Mouse (Mus musculus): ENCODE measurements around the gene BC049352. TPM values are rescaled to one million over a fixed set of nuclear protein-coding genes. Genes with fewer than 3 reads are reported as not detected.

BC049352 gene
- polyA plus RNA-seq, 1 experiment from 2014 or later, result not detected

GRCm38 (mm10) chr9:45195468-45195867 is 13.7 kb downstream of the BC049352 start:
- WGBS, result 80% methylated on average over 4 of the region's 4 CpGs
- H3K27me3 ChIP-seq, result no peaks in the 10 kb centered on the region
- H3K9me3 ChIP-seq, result no peaks in the 10 kb centered on the region
- peaks cover 10% of the 10 kb centered on the region; the same call in 1 of the 2 replicates for H3K4me1 ChIP-seq (replicated peaks)
- no peak overlapping the region for H3K4me2 ChIP-seq
- H3K36me3 ChIP-seq, result no peaks in the 10 kb centered on the region
- ATAC-seq (ENCODE audit: insufficient number of reproducible peaks, insufficient read depth, low FRiP score, low TSS enrichment, low read depth), result no peak
- no peak overlapping the region for H3K27ac ChIP-seq
- no peak overlapping the region for H3K9ac ChIP-seq (replicated peaks)
- H3K4me3 ChIP-seq (replicated peaks), result no peak overlapping the region

- no peak for ATAC-seq (ENCODE audit: insufficient number of reproducible peaks, insufficient read depth, low FRiP score, low TSS enrichment, low read depth)
- Histone ChIP-seq H3K9me3 (no peaks in the 10 kb centered on the region), H3K9ac (replicated peaks) (no peak overlapping the region), H3K27ac (no peak overlapping the region), H3K36me3 (no peaks in the 10 kb centered on the region), H3K4me2 (no peak overlapping the region), H3K4me3 (replicated peaks) (no peak overlapping the region), H3K27me3 (no peaks in the 10 kb centered on the region), H3K4me1 (replicated peaks) (peaks cover 10% of the 10 kb centered on the region; the same call in 1 of the 2 replicates)
- WGBS, result 65% methylated on average over 8 of the region's 8 CpGs
Observed at GRCm38 (mm10) chr9:45196125-45196830, 14.5 kb downstream of the BC049352 start.

- Histone ChIP-seq H3K27ac (no peak overlapping the region), H3K4me1 (replicated peaks) (peaks cover 10% of the 10 kb centered on the region; the same call in 1 of the 2 replicates), H3K4me2 (no peak overlapping the region), H3K9me3 (no peaks in the 10 kb centered on the region), H3K4me3 (replicated peaks) (no peak overlapping the region), H3K36me3 (no peaks in the 10 kb centered on the region), H3K27me3 (no peaks in the 10 kb centered on the region), H3K9ac (replicated peaks) (no peak overlapping the region)
- ATAC-seq (ENCODE audit: insufficient number of reproducible peaks, insufficient read depth, low FRiP score, low TSS enrichment, low read depth), result no peak
- 76% methylated on average over 5 of the region's 5 CpGs for WGBS
Observed at GRCm38 (mm10) chr9:45197549-45197948, 15.7 kb downstream of the BC049352 start.

GRCm38 (mm10) chr9:45201319-45201947 is 19.6 kb downstream of the BC049352 start:
- no peak overlapping the region for H3K27ac ChIP-seq
- H3K4me1 ChIP-seq (replicated peaks), result peaks cover 13% of the 10 kb centered on the region; the same call in 1 of the 2 replicates
- no peaks in the 10 kb centered on the region for H3K36me3 ChIP-seq
- no peak overlapping the region for H3K4me3 ChIP-seq (replicated peaks)
- no peak overlapping the region for H3K4me2 ChIP-seq
- H3K27me3 ChIP-seq, result no peaks in the 10 kb centered on the region
- H3K9ac ChIP-seq (replicated peaks), result no peak overlapping the region
- H3K9me3 ChIP-seq, result no peaks in the 10 kb centered on the region
- 87% methylated on average over 5 of the region's 5 CpGs for WGBS
- ATAC-seq (ENCODE audit: insufficient number of reproducible peaks, insufficient read depth, low FRiP score, low TSS enrichment, low read depth), result no peak

GRCm38 (mm10) chr9:45202021-45202798 is 20.4 kb downstream of the BC049352 start:
- Histone ChIP-seq H3K27me3 (no peaks in the 10 kb centered on the region), H3K4me1 (replicated peaks) (peaks cover 13% of the 10 kb centered on the region; the same call in 1 of the 2 replicates), H3K27ac (no peak overlapping the region), H3K9ac (replicated peaks) (no peak overlapping the region), H3K4me2 (no peak overlapping the region), H3K9me3 (no peaks in the 10 kb centered on the region), H3K36me3 (no peaks in the 10 kb centered on the region), H3K4me3 (replicated peaks) (no peak overlapping the region)
- no peak for ATAC-seq (ENCODE audit: insufficient number of reproducible peaks, insufficient read depth, low FRiP score, low TSS enrichment, low read depth)
- 67% methylated on average over 9 of the region's 9 CpGs for WGBS

GRCm38 (mm10) chr9:45203797-45204410 is 22.1 kb downstream of the BC049352 start, which contains the start of gene Tmprss4:
TSS of gene Tmprss4 (minus strand) at chr9:45204092.
- no peak within 1 kb of the TSS for H3K27ac ChIP-seq
- H3K9ac ChIP-seq (replicated peaks), result no peak within 1 kb of the TSS
- no peaks in the 10 kb centered on the region for H3K27me3 ChIP-seq
- H3K36me3 ChIP-seq, result no peaks in the 10 kb centered on the region
- 59% methylated on average over 8 of the region's 8 CpGs for whole genome bisulfite sequencing
- no peak for ATAC-seq (ENCODE audit: insufficient number of reproducible peaks, insufficient read depth, low FRiP score, low TSS enrichment, low read depth)
- H3K4me1 ChIP-seq (replicated peaks), result peaks cover 6% of the 10 kb centered on the region; the same call in 1 of the 2 replicates
- no peak within 1 kb of the TSS for H3K4me2 ChIP-seq
- no peak within 1 kb of the TSS for H3K4me3 ChIP-seq (replicated peaks)
- H3K9me3 ChIP-seq, result no peaks in the 10 kb centered on the region

- no peaks in the 10 kb centered on the region for H3K27me3 ChIP-seq
- peaks cover 6% of the 10 kb centered on the region; the same call in 1 of the 2 replicates for H3K4me1 ChIP-seq (replicated peaks)
- H3K4me3 ChIP-seq (replicated peaks), result no peak overlapping the region
- H3K4me2 ChIP-seq, result no peak overlapping the region
- H3K9me3 ChIP-seq, result no peaks in the 10 kb centered on the region
- no peak for ATAC-seq (ENCODE audit: insufficient number of reproducible peaks, insufficient read depth, low FRiP score, low TSS enrichment, low read depth)
- no peak overlapping the region for H3K27ac ChIP-seq
- H3K36me3 ChIP-seq, result no peaks in the 10 kb centered on the region
- no peak overlapping the region for H3K9ac ChIP-seq (replicated peaks)
- WGBS, result 85% methylated on average over 5 of the region's 5 CpGs
Observed at GRCm38 (mm10) chr9:45205143-45205542, 23.3 kb downstream of the BC049352 start.

GRCm38 (mm10) chr9:45206121-45206520 is 24.3 kb downstream of the BC049352 start:
- no peaks in the 10 kb centered on the region for H3K36me3 ChIP-seq
- no peaks in the 10 kb centered on the region for H3K9me3 ChIP-seq
- H3K4me1 ChIP-seq (replicated peaks), result peaks cover 6% of the 10 kb centered on the region; the same call in 1 of the 2 replicates
- no peak overlapping the region for H3K4me2 ChIP-seq
- H3K9ac ChIP-seq (replicated peaks), result no peak overlapping the region
- no peaks in the 10 kb centered on the region for H3K27me3 ChIP-seq
- 77% methylated on average over 4 of the region's 4 CpGs for WGBS
- no peak overlapping the region for H3K27ac ChIP-seq
- no peak for ATAC-seq (ENCODE audit: insufficient number of reproducible peaks, insufficient read depth, low FRiP score, low TSS enrichment, low read depth)
- H3K4me3 ChIP-seq (replicated peaks), result no peak overlapping the region

GRCm38 (mm10) chr9:45207015-45207743 is 25.4 kb downstream of the BC049352 start:
- Histone ChIP-seq H3K27me3 (no peaks in the 10 kb centered on the region), H3K4me2 (no peak overlapping the region), H3K4me1 (replicated peaks) (peaks cover 6% of the 10 kb centered on the region; the same call in 1 of the 2 replicates), H3K9ac (replicated peaks) (no peak overlapping the region), H3K36me3 (no peaks in the 10 kb centered on the region), H3K9me3 (no peaks in the 10 kb centered on the region), H3K4me3 (replicated peaks) (no peak overlapping the region), H3K27ac (no peak overlapping the region)
- ATAC-seq (ENCODE audit: insufficient number of reproducible peaks, insufficient read depth, low FRiP score, low TSS enrichment, low read depth), result no peak
- WGBS, result 57% methylated on average over 7 of the region's 7 CpGs

- Histone ChIP-seq H3K4me3 (replicated peaks) (no peak overlapping the region), H3K36me3 (no peaks in the 10 kb centered on the region), H3K27me3 (no peaks in the 10 kb centered on the region), H3K9me3 (no peaks in the 10 kb centered on the region), H3K27ac (no peak overlapping the region), H3K4me2 (no peak overlapping the region), H3K4me1 (replicated peaks) (no peaks in the 10 kb centered on the region), H3K9ac (replicated peaks) (no peak overlapping the region)
- WGBS, result 69% methylated on average over 6 of the region's 6 CpGs
- no peak for ATAC-seq (ENCODE audit: insufficient number of reproducible peaks, insufficient read depth, low FRiP score, low TSS enrichment, low read depth)
Observed at GRCm38 (mm10) chr9:45212001-45212400, 30.2 kb downstream of the BC049352 start.

Data from limb, embryonic 12.5 days (tissue).